Comparison of ENCODE assay signal across 16 mouse cellular contexts in genomic region chr11:35163396-35163795, GRCm38 (mm10). TPM values are rescaled to one million over a fixed set of nuclear protein-coding genes. Genes with fewer than 3 reads are reported as not detected.
"Had no signal": no experiment of that assay in that cellular context is flagged by ENCODE, and none has a peak within 500 bp of the region (broad histone marks: within the 10 kb centered on the region; RNA-seq: fewer than 3 reads in every experiment).

No protein-coding gene starts in this region.

- H3K4me3 ChIP-seq: neural tube, embryonic 15.5 days; stomach, embryonic 15.5 days had no signal

- H3K9me3 ChIP-seq: neural tube, embryonic 15.5 days; stomach, embryonic 15.5 days had no signal

- H3K36me3 ChIP-seq: neural tube, embryonic 15.5 days; stomach, embryonic 15.5 days had no signal

- H3K27me3 ChIP-seq: neural tube, embryonic 15.5 days; stomach, embryonic 15.5 days had no signal

- H3K4me2 ChIP-seq: neural tube, embryonic 15.5 days; stomach, embryonic 15.5 days had no signal

- H3K4me1 ChIP-seq: neural tube, embryonic 15.5 days; stomach, embryonic 15.5 days had no signal

- H3K9ac ChIP-seq: neural tube, embryonic 15.5 days; stomach, embryonic 15.5 days had no signal

- H3K27ac ChIP-seq: neural tube, embryonic 15.5 days; stomach, embryonic 15.5 days; stomach, postnatal 0 days had no signal

- DNase-seq: retina, postnatal 1 day; right cerebral cortex, adult 18-20 months; right cerebral cortex, postnatal 14 days; right cerebral cortex, postnatal 25 days; right cerebral cortex, postnatal 4 days; spleen, adult 18-20 months; thymus, adult 18-20 months; thymus, adult 2 months; thymus, postnatal 14 days; thymus, postnatal 25 days; thymus, postnatal 36 days; thymus, postnatal 4 days had no signal

RNA-seq across cellular contexts. Expression of gene Slit3, which starts 42.4 kb away (rescaled TPM):
- total RNA-seq: neutrophil, adult 5-6 weeks had no signal
